Mouse (Mus musculus) embryo, embryonic 10 days (tissue): ENCODE results near the gene Lrrc18.
A peak's percentile ranks its signal among the peaks of the same experiment; 100 is the strongest.

Source experiments
- DNase-seq: peaks from one replicate; pipeline ENCODE4 v3.0.0-alpha.2; 2015; ENCODE audit warnings: low spot score

The Lrrc18 gene

DNA sequence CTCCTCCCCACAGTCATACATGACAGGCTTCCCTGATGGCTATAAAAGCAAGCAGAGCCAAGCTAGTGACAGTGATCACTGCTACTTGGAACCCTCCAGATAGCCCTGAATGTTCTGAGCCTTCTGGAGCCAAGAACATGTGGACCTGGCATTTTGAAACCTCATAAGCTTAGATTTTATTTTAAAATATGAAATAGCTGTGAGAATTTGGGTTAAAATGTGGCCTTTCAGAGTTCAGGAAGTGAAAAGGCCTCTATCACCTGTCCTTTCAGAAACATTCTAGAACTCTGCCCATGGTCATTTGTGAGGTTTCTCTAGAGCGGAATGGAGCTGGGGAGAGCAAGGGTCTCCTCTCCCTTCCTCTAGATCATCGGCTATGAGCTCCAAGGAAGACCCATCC is at the start of gene Lrrc18:
TSS of gene Lrrc18 (plus strand) at position 301 of the 400 bp plus-strand sequence.
- DNase-seq: no peak

DNA sequence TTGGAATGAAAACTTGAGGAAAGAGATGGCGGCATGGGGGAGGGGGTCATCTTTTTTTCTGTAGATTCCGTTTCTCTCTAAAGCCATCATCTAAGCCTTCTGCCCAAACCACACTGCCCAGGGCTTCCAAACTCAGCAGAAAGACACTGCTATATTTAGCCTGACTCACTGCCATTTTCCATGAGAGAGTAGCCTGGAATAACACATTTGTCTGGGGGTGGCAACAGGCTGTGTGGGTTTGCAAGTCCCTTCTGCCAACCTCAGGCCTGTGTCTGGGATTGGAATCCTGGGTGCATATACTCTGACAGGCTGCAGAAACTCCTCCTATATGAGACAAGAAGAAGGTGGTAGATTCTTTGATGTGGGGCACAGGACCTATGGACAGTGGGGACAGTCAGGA is 43.7 kb upstream of the Lrrc18 start:
- DNase-seq: no peak

DNA sequence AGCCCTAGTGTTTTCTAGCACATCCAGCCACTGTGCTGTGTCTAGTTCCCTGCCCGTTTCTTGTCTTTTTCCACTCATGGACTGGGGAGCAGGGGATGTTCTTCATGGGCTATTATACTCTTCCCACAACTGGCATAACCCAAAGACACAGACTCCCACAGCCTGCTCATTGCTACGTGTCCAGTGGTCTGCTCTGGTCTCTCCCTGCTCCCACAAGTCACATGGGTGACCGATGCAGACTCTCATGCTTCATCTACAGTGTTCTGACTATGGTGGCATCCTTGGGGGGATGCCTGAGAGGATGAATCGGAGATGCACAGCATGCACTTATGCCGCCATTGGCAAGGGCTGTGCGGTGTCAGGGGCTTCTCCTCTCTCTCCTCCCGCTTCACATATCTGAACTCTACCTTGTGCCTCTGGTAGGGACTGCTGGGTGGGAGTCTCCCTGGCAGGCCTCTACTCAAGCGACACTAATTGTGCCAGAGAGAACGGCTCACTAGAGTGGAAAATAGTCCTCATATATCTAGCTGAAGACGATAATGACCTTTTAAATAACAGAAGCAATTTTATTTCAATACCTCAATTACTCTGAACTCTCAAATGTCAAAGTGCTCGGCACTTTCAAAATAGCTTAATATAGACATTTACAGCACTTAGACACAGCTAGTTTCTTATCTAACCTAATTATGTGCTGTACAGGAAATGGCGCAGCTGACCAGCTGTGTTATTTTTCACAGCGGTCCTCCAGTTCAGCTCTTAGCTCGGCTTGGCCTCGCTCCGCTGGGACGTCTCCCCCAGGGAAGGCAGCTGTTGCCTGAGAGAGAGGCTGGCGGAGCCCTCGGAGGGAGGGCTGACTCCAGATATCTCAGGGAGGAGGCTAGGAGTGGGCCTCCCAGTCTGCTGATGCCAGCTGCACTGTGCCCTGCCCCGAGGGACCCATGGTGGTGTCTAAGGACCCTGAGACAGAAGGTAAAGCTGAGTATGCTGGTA is 40.6 kb upstream of the Lrrc18 start:
- DNase-seq: peak; percentile 46

DNA sequence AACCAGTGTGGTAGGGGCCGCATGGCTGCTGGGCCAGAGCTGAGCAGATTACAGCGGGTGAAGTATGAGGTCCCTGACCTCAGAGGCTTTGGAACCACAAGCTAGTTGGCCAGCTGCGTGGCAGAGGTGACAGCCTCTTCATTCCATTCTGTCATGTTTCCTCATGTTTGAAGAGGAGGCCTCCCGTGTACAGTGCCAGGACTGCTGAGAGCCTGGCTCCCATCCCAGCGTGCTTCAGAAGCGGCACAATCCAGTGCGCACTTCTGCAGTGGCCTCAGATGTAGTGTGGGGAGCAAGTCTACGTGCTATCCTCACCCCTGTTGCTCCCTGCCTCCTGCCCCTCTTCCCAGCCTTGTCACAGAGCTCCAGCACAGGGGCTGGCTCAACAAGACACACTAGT is 34.7 kb upstream of the Lrrc18 start:
- no peak for DNase-seq

DNA sequence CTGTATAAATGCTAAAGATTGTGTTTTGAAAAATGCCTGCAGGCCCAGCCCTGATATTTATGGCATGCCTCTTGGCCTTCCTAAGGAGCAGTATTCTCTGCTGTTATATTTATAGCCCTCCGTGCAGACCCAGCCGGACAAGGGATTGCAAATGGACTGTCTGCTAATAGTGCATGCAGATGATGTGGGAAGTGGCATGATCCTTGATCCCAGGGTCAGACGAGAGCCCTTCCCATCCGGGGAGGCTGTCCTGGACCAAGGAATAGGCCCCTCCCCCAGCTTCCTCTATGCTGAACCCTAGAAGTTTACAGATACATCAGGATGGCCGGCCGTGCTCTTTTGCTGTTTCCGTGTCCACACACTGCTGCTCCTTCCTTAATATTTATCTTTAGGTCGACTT is 32.5 kb upstream of the Lrrc18 start:
- peak; percentile 31 for DNase-seq

DNA sequence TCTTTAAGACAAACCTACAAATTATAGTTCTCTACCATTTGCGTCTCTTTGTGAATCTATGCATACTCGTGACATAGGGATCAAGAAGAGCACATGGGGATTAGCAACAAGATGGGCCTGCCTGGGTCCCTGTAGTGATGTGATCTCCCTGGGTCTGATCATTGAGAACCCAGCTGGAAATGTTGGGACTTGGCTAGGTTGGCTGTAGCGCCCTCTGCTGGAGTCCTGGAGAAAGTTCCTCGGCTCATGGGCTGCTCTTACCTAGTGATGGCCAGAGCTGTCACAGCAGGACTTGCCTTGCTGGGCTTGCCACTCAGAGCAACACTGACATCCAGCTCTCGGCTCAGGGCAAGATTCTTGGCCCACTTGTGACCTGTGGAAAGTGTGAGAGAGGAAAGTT is 30.7 kb upstream of the Lrrc18 start:
- DNase-seq: peak; percentile 88

DNA sequence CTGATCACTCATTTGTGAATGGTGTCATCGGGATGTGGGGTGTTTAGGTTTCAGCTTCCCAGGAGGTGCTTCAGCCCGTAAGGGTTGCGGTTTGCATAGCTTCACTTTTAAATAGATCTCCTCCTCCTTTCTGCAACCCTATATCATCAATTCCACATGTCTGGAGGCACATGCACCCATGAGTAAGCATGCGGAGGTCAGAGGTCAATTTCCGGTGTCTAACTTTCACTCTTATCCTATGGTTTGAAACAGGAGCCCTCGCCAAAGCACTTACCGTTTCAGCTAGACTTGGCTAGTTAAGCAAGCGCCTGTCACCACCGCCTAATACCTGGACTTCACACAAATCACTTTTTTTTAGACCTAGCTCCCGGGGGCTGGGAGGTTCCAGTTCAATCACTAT is 26.4 kb upstream of the Lrrc18 start:
- peak; percentile 56 for DNase-seq

DNA sequence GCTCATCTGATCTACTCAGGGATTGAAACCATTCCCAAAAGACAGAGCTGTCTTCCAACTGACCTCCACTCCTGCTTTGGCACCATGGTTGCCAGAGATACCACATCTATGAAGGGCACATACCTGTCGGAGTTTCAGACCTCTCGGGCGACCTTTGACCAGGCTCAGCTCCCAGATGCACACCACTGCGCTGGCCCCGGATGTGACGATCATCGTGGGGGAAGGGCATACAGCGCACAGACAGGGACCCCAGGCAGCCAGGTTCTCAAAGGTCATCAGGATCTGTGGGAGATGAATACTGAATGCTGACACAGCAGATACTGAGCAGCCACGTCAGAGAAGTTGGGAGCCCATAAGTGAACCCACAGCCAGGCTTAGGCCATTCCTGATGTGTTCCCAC is 20.5 kb upstream of the Lrrc18 start:
- no peak for DNase-seq

DNA sequence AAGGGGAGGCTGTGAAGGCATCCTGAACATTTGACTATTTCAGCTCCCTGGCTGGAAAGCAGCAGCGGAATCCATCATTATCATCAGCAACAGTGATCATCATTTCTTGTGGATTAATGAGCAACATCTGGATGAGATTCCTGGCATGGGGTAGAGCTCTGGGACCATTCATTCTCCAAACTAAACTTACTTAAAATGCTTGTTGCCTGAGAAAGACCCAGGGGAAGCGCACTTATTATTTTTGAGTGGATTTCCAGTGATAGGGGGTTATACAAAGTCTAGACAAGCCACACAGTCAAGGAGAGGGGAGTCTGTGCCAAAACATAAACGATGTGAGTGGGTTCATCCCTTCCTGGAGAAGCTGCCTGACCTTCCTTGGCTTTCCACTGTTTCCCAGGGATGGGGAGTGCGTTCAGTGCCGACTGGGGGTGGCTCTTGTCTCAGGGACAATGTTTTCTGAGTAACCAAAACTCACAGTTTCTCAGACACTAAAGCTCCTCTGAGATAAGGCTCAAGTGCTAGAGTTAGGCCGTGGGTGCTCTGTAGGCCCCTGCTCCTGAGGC is 6.9 kb upstream of the Lrrc18 start:
- DNase-seq: no peak

DNA sequence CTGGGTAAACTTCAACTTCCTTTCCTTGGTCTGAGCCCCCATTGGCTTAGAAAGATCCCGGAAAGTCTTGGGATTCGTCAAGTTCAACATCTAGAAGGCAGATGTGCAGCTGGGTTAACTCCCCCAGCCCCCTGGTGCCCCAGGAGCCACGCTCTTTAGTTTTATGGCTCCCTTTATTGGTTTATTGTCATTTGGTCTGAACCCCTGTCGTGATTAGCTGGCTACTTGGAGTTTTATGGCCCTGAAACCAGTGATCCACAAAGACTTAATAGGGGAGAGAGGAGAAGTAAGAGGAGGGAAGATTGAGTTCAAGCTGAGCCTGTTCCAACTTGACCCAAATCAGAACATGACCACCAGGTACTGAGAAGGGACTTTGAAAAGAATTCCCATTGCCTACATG is 4.5 kb upstream of the Lrrc18 start:
- DNase-seq: no peak

DNA sequence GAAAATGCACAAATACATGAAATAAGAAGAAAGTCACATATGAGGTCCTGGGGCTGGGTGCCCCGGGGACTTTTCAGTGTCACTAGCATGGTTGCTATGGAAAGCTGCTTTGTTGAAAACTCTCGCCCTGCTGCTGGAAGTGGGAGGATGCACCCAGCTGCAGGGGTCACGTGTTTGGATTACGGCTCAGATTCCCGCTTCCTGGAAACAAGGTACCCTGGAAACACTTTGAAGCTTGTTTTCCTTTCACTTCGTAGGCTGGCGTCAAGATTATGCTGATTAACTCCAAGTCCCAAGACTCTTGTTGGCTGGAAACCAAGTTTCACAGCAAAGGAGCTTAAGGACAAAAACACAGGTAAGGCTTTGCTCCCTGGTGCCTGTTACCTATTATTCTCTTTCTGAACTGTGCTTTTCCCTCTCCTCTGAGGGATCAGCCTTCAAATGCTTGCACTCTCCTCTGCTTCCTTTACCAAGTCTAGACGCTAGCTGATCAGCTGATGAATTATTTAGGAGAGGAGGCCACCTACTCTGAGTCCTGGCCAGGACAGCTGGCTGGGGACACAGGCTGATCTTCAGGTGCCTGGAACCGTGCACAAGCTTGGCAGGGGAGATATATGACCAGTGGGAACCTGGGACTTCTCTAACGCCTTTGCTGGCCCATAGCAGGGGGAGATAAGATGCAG is 3.9 kb downstream of the Lrrc18 start:
- peak; percentile 77 for DNase-seq

DNA sequence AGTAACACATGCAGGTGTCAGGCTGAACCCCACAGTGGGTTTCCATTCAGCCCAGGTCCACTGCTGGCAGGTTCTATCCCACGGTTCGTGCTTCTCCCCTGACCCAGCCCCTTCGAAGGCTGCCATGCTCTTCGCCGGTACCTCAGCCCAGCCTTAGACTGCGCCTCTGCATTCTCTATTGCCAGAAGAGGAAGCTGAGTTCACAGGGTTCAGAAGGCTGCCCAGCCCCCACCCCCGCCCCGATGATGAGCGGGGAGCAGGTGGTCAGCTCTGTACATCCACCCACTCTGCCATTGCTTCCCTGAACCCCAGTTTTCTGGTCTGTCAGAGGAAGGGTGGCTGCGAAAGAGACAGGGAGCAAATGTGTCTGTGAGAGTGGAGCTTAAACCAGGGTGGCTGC is 8.3 kb downstream of the Lrrc18 start:
- DNase-seq: no peak

DNA sequence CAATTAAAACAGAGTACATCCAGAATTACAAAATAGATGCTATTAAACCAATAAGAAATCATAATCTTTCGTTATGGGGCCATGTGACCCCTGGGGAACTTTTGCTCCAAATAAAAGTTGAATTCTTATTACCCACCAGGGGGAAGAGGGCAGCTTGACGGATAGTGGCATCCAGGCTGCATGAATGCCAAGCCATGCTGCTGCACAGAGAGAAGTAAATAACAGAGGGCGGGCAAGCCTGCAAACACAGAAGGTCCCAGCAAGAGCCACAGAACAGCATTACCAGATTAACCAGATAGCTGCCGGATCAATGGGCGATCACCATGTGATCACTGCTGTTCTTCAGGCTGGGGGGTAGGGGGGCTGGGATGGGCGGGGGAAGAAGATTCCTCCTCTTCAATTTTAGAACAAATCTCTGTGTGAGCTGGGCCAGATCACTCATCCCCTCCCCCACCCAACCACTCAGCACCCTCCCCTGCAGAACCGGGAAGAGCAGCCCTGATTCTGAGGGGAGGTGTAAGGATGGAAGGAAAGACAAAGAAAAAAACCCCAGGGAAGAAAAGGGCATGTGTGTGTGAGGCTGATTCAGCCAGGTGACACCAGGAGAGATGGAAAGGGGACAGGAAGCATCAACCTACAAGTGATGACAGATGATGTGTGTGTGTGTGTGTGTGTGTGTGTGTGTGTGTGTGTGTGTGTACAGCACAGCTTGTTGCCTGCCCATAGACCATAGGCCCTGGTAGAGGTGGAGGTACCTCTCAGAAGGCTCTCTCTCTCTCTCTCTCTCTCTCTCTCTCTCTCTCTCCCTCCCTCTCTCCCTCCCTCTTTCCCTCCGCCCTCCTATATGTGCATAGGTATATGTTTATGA is 9.2 kb downstream of the Lrrc18 start:
- no peak for DNase-seq

DNA sequence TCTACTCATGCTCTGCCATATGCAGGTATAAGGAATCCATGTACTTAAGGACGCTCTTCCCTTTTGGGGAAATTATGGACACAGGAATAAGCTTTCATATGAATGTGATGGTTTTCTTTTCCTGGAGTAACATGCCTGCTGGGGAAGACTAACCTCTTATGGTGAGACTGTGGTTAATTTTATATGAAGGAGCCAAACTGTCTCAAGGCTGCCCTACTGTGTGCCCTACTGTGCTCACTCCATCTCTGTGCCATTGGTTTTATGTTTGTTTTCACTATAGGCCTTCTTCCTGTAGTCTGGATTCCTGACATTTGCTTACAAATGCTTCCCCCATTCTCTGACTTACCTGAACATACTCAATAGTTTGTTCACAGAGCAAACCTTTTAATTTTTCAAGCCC is 13.9 kb downstream of the Lrrc18 start:
- no peak for DNase-seq

DNA sequence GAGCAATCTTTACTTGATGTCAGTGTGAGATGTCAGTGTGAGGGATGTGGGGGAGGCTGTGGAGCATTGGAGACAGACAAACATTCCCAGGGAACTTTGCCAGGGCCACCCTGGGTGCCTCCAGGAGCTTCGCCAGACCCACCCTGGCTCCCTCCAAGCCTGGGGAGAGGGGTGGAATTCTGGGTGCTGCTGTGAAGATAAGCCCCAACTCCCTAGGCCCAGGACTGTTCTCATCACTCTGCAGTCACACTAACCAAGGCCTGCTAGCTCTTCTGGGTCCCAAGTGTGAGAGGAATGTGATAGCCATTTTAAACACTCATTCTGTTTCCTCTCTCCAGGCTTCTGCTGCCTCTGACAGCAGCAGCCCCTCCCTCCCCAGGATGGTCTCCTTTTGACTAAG is 16.5 kb downstream of the Lrrc18 start:
- no peak for DNase-seq

DNA sequence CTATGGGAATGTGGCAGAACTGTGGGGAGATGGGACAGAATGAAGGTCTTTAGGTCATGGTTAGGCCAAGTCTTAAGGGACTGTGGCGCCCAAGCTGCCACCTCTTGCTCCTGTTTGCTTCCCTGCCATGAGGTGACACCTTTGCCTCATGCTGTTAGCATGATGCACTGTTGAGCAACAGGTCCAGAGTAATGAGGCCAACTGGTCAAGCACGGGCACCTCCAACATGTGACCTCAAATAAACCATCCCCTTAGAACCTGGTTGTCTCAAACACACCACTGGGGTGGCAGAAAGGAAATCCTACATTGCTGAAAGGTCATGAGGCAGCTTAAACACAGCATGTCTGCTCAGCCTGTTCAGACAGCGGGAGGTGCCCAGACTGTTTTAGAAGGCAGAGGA is 27.9 kb downstream of the Lrrc18 start:
- DNase-seq: no peak

DNA sequence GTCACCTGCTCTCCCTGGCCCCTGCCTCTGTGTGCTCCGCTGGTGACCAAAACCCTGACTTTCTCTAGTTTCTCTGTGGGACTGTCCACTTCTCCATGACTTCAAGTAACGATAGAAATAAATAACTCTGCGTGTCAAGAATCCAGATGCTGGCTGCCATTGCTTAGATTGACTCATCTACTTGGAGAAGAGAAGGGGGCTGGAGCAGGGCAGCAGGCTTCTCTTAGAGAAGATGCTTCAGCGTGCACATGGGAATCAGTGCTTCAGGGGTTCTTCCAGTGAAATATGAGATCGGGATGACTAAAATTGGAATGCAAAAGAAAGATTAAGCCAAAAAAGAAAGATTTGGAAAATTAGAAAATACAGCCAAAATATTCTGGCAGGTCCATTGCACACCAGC is 28.4 kb downstream of the Lrrc18 start:
- DNase-seq: peak; percentile 16

DNA sequence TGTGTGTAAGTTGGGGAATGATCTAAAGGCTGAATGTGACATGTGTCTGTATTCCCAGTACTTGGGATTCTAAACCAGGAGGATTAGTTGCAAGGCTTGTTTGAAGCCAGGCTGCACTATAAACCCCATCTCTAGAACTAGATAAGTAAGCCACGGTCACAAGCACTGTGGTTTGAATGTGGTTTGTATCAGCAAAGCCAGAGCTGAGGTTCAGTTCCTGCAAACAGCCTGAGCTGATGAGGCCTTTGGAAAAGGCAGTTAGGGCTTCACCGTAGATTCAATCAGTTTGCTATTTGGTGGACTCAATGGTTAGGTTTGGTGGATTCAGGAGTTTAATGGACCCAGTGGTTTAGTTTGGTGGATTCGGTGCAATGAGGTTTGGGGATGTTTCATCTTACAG is 39.7 kb downstream of the Lrrc18 start:
- DNase-seq: no peak

DNA sequence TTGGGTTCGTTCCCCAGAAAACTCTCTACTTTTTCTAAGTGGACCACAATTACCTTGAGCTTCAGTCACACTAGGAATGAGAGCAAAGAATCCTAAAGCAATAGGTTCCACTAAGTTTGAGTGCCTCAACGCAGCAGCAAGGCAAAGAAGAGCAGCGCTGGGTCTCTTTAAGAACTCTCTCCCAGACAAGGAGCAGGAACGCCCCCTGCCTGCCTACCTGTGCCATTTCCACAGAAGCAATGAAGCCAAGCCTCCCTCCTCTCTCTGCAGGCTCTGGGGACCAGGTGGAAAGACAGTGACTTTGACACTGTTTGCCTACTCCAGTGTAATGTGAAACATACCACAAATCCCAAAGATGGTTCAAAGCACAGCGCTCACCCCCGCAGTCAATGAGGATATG is 42.2 kb downstream of the Lrrc18 start:
- peak; percentile 76 for DNase-seq

DNA sequence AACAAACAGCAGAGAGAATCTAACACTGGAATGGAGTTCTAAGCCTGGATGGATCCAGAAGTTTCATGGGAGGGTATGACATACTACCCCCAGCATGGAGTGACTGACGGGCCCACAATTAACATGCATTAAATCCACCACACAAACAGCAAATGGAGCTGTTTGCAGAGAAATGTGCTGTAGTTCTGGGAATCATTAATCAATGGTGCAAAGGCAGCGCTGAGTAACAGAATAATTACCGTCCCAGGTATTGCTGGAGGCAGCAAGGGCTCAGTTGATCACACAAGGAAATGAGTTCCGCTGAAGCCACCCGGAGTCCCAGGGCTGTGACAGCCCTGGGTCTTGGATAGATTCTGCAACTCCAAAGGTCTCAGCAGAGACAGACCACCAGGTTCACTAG is 44.2 kb downstream of the Lrrc18 start:
- no peak for DNase-seq

DNA sequence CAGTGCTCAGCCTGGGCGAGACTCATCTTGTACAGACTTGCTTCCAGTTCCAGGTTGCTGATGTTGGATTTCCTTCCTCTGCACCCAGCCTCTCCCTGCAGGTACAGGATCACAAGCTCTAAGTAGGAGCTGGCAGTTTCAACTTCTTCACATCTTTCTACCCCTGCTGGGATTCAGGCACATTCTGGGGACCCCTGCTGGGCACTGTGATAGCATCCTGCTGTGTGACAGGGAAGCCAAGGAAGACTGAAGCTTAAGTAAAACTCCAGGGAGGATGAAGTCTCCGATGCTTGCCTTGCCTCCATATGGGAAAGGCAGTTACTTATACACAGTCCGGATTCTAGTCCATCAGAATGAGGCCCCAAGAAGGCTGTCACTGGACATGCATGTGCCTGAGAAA is 45.6 kb downstream of the Lrrc18 start:
- peak; percentile 9 for DNase-seq

DNA sequence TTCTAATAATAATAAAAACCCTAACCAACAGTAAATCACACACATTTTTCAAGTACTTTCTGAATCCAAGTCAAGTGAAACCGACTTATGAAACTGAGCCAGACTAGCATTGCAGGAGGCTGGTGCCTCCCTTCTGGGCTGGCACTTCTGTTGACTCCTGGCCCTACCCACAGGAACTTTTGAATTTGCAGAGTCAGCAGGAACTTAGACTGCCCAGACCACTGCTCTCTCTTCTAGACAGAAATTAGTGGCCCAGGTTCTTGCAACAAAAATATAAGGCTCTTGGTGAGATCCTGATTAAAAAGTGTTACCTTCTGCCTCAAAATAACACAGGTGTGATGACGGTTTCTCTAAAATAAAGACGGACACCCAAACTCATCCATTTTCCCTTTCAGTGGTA is 54.0 kb downstream of the Lrrc18 start:
- DNase-seq: no peak
